Mouse (Mus musculus) CH12.LX (cell line): ENCODE results near the gene Crybb2.

Source experiments
- BHLHE40 ChIP-seq: IDR thresholded peaks from 2 replicates; pipeline ENCODE4 v1.6.1; 2011; ENCODE audit warnings: mild to moderate bottlenecking, low read depth, low read length, improper control_type of control experiment
- CHD2 ChIP-seq: IDR thresholded peaks from 2 replicates; pipeline ENCODE4 v1.6.1; 2011; ENCODE audit warnings: low read length, improper control_type of control experiment
- CTCF ChIP-seq, 2 experiments: IDR thresholded peaks in 1 of 2; conservative IDR thresholded peaks in 1 of 2; 2 replicates each; pipeline ENCODE4 v1.5.1; 2011 to 2012; ENCODE audit warnings: low read depth in 2 of 2, low read length in 2 of 2, improper control_type of control experiment in 1 of 2, inconsistent platforms in 1 of 2, mild to moderate bottlenecking in 1 of 2, moderate library complexity in 1 of 2
- EP300 ChIP-seq: IDR thresholded peaks from 2 replicates; pipeline ENCODE4 v1.6.1; 2011; ENCODE audit warnings: low read length, improper control_type of control experiment
- HCFC1 ChIP-seq: IDR thresholded peaks from 2 replicates; pipeline ENCODE4 v1.6.1; 2012; ENCODE audit warnings: low read depth, mild to moderate bottlenecking, inconsistent platforms, low read length, improper control_type of control experiment
- MAX ChIP-seq: IDR thresholded peaks from 2 replicates; pipeline ENCODE4 v1.6.1; 2011; ENCODE audit warnings: low read length, improper control_type of control experiment
- MAZ ChIP-seq: IDR thresholded peaks from 2 replicates; pipeline ENCODE4 v1.6.1; 2012; ENCODE audit warnings: low read depth, mild to moderate bottlenecking, inconsistent platforms, low read length, improper control_type of control experiment, moderate library complexity
- MYC ChIP-seq: IDR thresholded peaks from 2 replicates; pipeline ENCODE4 v1.6.1; 2011; ENCODE audit warnings: low read depth, mild to moderate bottlenecking, improper control_type of control experiment, low read length
- NRF1 ChIP-seq: IDR thresholded peaks from 2 replicates; pipeline ENCODE4 v1.6.1; 2014; ENCODE audit warnings: low read depth, mild to moderate bottlenecking, inconsistent platforms, low read length, improper control_type of control experiment, moderate library complexity
- POLR2A ChIP-seq: IDR thresholded peaks from 2 replicates; pipeline ENCODE4 v1.6.1; 2011; ENCODE audit warnings: low read depth, mild to moderate bottlenecking, improper control_type of control experiment, low read length
- SMC3 ChIP-seq: IDR thresholded peaks from 2 replicates; pipeline ENCODE4 v1.6.1; 2011; ENCODE audit warnings: low read depth, low read length, improper control_type of control experiment
- UBTF ChIP-seq: IDR thresholded peaks from 2 replicates; pipeline ENCODE4 v1.6.1; 2012; ENCODE audit warnings: low read depth, mild to moderate bottlenecking, inconsistent platforms, low read length, improper control_type of control experiment, moderate library complexity
- USF1 ChIP-seq: IDR thresholded peaks from 2 replicates; pipeline ENCODE4 v1.6.1; 2014; ENCODE audit warnings: low read depth, mild to moderate bottlenecking, inconsistent platforms, low read length, improper control_type of control experiment
- ZNF384 ChIP-seq: IDR thresholded peaks from 2 replicates; pipeline ENCODE4 v1.6.1; 2012; ENCODE audit warnings: low read depth, low read length, improper control_type of control experiment, inconsistent platforms

DNA sequence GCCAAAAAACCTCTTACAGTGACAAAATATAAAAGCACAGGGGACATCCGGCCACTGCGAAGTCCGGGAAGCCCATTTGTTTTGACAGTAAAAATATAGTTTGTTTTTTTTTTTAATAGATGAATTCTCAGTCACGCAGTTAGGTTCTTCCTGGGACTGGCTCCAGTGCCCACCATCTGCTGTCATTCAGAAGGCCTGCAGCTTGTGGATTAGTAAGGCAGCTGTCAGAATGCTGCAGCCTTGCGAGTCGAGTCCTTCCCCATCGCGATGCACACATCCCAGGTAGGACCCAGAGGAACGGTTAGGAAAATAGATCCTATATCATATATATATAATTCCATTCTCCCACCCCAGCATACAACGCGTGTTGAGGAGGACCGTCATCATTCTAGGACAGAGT is 16.5 kb upstream of the Crybb2 start:
- no peak for TF ChIP-seq SMC3
- TF ChIP-seq CTCF (conservative IDR thresholded peaks at IDR 0.05 in 1 of 2, IDR thresholded peaks at IDR 0.05 in 1 of 2; ENCODE audit: low read depth in 2 of 2, low read length in 2 of 2): no peak
- TF ChIP-seq NRF1: no peak
- no peak for TF ChIP-seq CHD2
- no peak for TF ChIP-seq POLR2A
- TF ChIP-seq USF1: no peak
- no peak for TF ChIP-seq HCFC1
- TF ChIP-seq EP300: no peak
- TF ChIP-seq ZNF384: no peak
- TF ChIP-seq BHLHE40: no peak
- TF ChIP-seq MAZ: no peak
- TF ChIP-seq UBTF: no peak
- TF ChIP-seq MAX: no peak
- TF ChIP-seq MYC: no peak
